Mouse (Mus musculus) heart, adult 2 months (tissue): ENCODE data around the gene Eif4a1.

ENCODE experiments used
- CTCF ChIP-seq: fragments of 200-600 bp; IDR thresholded peaks from 2 replicates; pipeline ENCODE4 v1.8.1; 2022; ENCODE audit warnings: antibody characterized with exemption, mild to moderate bottlenecking, moderate library complexity
- POLR2A ChIP-seq: fragments of 200-500 bp; IDR thresholded peaks from 2 replicates; pipeline ENCODE4 v1.6.1; 2011; ENCODE audit warnings: mild to moderate bottlenecking, low read depth, low read length, control low read depth; ENCODE audit not compliant: insufficient read depth

GRCm38 (mm10) chr11:69709554-69710446 lies 37.6 kb upstream of the Eif4a1 start:
- no peak for TF ChIP-seq CTCF
- TF ChIP-seq POLR2A = no peak
